ENCODE assay signal across 29 mouse cellular contexts in the genomic region with DNA sequence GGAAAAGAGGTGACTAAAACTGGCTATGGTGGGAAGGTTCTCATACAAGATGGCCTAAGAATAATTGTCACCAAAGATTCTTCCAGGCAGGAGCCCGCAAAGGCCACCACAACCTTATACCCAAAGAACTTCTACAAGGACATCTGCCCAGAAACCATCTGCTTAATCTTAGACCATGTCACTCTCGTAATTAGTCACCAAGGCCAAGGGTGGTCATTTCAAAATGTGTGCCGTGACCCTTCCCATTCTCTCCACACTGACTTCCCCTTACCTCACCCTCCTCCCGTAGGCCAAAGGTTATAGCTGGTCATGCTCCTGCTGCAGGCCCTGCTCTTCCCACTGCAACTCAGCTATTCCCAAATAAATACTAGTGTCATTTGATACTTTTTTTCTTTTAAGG. TPM values are rescaled to one million over a fixed set of nuclear protein-coding genes. Genes with fewer than 3 reads are reported as not detected.
"Had no signal": no experiment of that assay in that cellular context is flagged by ENCODE, and none has a peak within 500 bp of the region (broad histone marks: within the 10 kb centered on the region; RNA-seq: fewer than 3 reads in every experiment).

No protein-coding gene starts in this region.

- H3K9ac ChIP-seq: liver, embryonic 13.5 days; midbrain, embryonic 12.5 days; midbrain, embryonic 15.5 days; neural tube, embryonic 12.5 days; neural tube, embryonic 15.5 days had no signal

- H3K9me3 ChIP-seq: liver, embryonic 13.5 days; midbrain, embryonic 12.5 days; midbrain, embryonic 15.5 days; neural tube, embryonic 12.5 days; neural tube, embryonic 15.5 days had no signal

- DNase-seq: layer of hippocampus, adult 9-11 months; liver, embryonic 13.5 days; lung, adult 2 months; right cerebral cortex, adult 18-20 months; right cerebral cortex, postnatal 14 days; thymus, adult 2 months; thymus, postnatal 14 days; thymus, postnatal 4 days had no signal

- H3K27ac ChIP-seq: kidney, postnatal 0 days; layer of hippocampus, adult 2 months; left cerebral cortex, adult 2 months; liver, embryonic 13.5 days; macrophage; midbrain, embryonic 12.5 days; midbrain, embryonic 15.5 days; neural tube, embryonic 12.5 days; neural tube, embryonic 15.5 days had no signal

- H3K4me2 ChIP-seq: liver, embryonic 13.5 days; midbrain, embryonic 12.5 days; midbrain, embryonic 15.5 days; neural tube, embryonic 12.5 days; neural tube, embryonic 15.5 days had no signal

- H3K36me3 ChIP-seq: liver, embryonic 13.5 days; midbrain, embryonic 12.5 days; midbrain, embryonic 15.5 days; neural tube, embryonic 12.5 days; neural tube, embryonic 15.5 days had no signal

- H3K27me3 ChIP-seq: liver, embryonic 13.5 days; midbrain, embryonic 12.5 days; midbrain, embryonic 15.5 days; neural tube, embryonic 12.5 days; neural tube, embryonic 15.5 days had no signal

- H3K4me3 ChIP-seq: layer of hippocampus, adult 2 months; left cerebral cortex, adult 2 months; liver, embryonic 13.5 days; midbrain, embryonic 12.5 days; midbrain, embryonic 15.5 days; neural tube, embryonic 12.5 days; neural tube, embryonic 15.5 days had no signal

RNA-seq across cellular contexts. Expression of gene Zfp957, which starts 31.8 kb away (rescaled TPM):
- total RNA-seq: layer of hippocampus, adult 2 months; layer of hippocampus, postnatal 25 days; left cerebral cortex, adult 2 months; left cerebral cortex, postnatal 10 days; left cerebral cortex, postnatal 36 days; liver, adult 2 months; megakaryocyte, adult 5-6 weeks had no signal
- polyA plus RNA-seq: kidney, embryonic 14.5 days; kidney, postnatal 0 days; large intestine, adult 2 months; limb, embryonic 11.5 days; limb, embryonic 14.5 days; liver, adult 2 months; liver, embryonic 13.5 days; liver, embryonic 16.5 days; lung, adult 2 months; lung, embryonic 16.5 days; macrophage; midbrain, embryonic 12.5 days; neural tube, embryonic 12.5 days; neural tube, embryonic 15.5 days; spleen, adult 2 months; stomach, embryonic 16.5 days; thymus, adult 2 months had no signal
